Mouse (Mus musculus): ENCODE results near the gene Aunip. TPM values are rescaled to one million over a fixed set of nuclear protein-coding genes. Genes with fewer than 3 reads are reported as not detected.

The Aunip gene
- total and polyA plus RNA-seq, 3 experiments, result 8.1 to 18.7 (median 12.1) TPM

DNA sequence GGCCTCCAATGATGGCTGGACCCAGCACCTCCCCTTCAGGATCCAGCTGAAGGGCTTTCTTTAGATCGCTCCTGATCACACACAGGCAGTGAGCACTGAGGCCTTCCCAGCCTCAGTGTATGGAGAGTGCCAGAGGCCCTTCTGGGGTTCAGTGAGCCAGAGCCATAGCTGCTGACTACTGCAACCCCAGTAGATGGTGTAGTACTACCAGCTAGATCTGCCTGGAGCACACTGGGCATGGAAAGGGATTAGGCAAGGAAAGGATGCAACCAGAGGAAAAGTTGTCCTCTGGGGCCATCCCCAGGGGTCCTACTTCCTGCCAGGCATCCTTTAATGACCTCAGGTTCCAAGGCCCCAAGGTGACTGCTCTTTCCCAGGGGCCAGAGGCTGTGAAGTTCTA, 42.8 kb downstream of the Aunip start:
- H3K27me3 ChIP-seq (ENCODE audit: insufficient read depth, low read length), result peaks cover 24% of the 10 kb centered on the region
- no peaks in the 10 kb centered on the region for H3K4me1 ChIP-seq (ENCODE audit: insufficient read depth, low read depth, low read length)
- no peak overlapping the region for H3K4me3 ChIP-seq (ENCODE audit: low read depth, low read length)
- TF ChIP-seq GATA1 (IDR thresholded peaks at IDR 0.05; ENCODE audit: borderline replicate concordance, low read length) (no peak), POLR2AphosphoS5 (IDR thresholded peaks at IDR 0.05; ENCODE audit: insufficient replicate concordance, low read depth, low read length) (no peak), GATA2 (IDR thresholded peaks at IDR 0.05; ENCODE audit: borderline replicate concordance, low read depth, low read length) (no peak), TAL1 (conservative IDR thresholded peaks at IDR 0.05; ENCODE audit: low read depth, low read length) (no peak), CTCF (IDR thresholded peaks at IDR 0.05; ENCODE audit: low read depth, low read length) (no peak)
- H3K36me3 ChIP-seq (replicated peaks), result no peaks in the 10 kb centered on the region
- no peak for DNase-seq (ENCODE audit: low spot score)
- H3K9me3 ChIP-seq (replicated peaks), result peaks cover 15% of the 10 kb centered on the region
- ATAC-seq (ENCODE audit: extremely low read depth, insufficient number of reproducible peaks, low FRiP score, poor library complexity, severe bottlenecking), result no peak

DNA sequence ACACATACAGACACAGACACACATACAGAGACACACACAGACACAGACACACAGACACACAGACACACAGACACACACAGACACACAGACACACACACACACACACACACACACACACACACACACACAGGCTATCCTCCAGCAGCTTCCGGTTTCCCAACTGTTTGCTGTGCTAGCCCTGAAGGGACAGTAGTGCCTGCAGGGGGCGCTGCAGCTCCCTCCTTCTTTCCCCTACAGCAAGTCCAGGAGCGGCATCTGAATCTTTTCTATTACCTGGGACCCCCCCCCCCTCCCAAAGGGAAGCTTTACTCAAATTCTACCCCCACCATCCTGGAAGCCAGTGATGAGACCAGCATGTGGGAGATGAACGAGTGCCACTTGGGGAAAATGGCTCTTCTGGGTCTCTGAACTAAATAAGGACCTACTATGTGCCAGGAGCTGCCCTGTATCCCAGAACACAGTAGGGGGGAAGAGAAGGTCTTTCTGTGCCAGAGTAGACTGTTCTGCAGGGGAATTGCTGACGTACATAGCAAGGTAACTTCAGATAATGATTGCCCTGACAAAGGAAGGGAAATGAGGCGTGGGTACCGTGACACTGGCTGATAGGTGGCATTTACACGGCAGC, 45.3 kb downstream of the Aunip start:
- Histone ChIP-seq H3K4me3 (ENCODE audit: low read depth, low read length) (no peak overlapping the region), H3K9me3 (replicated peaks) (peaks cover under 1% of the 10 kb centered on the region; the same call in 1 of the 2 replicates), H3K4me1 (ENCODE audit: insufficient read depth, low read depth, low read length) (no peaks in the 10 kb centered on the region), H3K27me3 (ENCODE audit: insufficient read depth, low read length) (peaks cover 32% of the 10 kb centered on the region), H3K36me3 (replicated peaks) (no peaks in the 10 kb centered on the region)
- ATAC-seq (ENCODE audit: extremely low read depth, insufficient number of reproducible peaks, low FRiP score, poor library complexity, severe bottlenecking), result no peak
- no peak for TF ChIP-seq GATA1 (IDR thresholded peaks at IDR 0.05; ENCODE audit: borderline replicate concordance, low read length)
- TF ChIP-seq CTCF (IDR thresholded peaks at IDR 0.05; ENCODE audit: low read depth, low read length), result no peak
- no peak for TF ChIP-seq TAL1 (conservative IDR thresholded peaks at IDR 0.05; ENCODE audit: low read depth, low read length)
- TF ChIP-seq POLR2AphosphoS5 (IDR thresholded peaks at IDR 0.05; ENCODE audit: insufficient replicate concordance, low read depth, low read length), result no peak
- TF ChIP-seq GATA2 (IDR thresholded peaks at IDR 0.05; ENCODE audit: borderline replicate concordance, low read depth, low read length), result no peak
- DNase-seq (ENCODE audit: low spot score), result no peak

DNA sequence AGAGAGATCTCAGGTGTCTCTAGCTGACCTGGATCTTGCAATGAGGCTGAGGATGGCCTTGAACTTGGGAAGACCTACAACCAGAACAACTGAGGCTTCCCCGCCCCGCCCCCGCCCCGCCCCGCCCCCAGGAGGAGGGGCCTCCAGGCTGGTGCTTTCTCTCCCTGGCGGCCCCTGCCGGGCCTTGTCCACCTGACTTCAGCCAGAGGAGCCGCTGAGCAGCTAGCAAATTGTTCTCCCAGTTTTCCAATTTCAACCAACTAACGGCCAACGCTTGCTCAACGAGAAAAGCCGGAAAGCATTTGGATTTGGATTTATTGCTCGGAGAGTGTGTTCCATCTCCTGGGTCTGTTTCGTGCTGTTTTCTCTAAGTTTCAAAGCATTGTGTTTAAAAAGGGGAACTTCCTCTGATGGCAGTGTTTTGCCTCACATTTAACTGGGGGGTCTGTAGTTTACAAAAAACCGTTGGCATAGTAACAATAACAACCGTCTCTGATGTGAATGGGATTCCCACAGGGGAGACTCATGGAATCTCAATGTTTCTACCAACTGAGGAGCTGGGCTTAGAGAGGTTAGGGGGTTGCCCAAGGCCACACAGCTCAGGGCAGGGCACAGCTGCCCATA, 46.9 kb downstream of the Aunip start:
- DNase-seq (ENCODE audit: low spot score) (no peak), ATAC-seq (ENCODE audit: extremely low read depth, insufficient number of reproducible peaks, low FRiP score, poor library complexity, severe bottlenecking) (no peak)
- H3K9me3 ChIP-seq (replicated peaks), result no peaks in the 10 kb centered on the region
- H3K4me1 ChIP-seq (ENCODE audit: insufficient read depth, low read depth, low read length), result no peaks in the 10 kb centered on the region
- H3K4me3 ChIP-seq (ENCODE audit: low read depth, low read length), result no peak overlapping the region
- TF ChIP-seq CTCF (IDR thresholded peaks at IDR 0.05; ENCODE audit: low read depth, low read length) (no peak), POLR2AphosphoS5 (IDR thresholded peaks at IDR 0.05; ENCODE audit: insufficient replicate concordance, low read depth, low read length) (no peak), TAL1 (conservative IDR thresholded peaks at IDR 0.05; ENCODE audit: low read depth, low read length) (no peak), GATA1 (IDR thresholded peaks at IDR 0.05; ENCODE audit: borderline replicate concordance, low read length) (no peak), GATA2 (IDR thresholded peaks at IDR 0.05; ENCODE audit: borderline replicate concordance, low read depth, low read length) (no peak)
- H3K27me3 ChIP-seq (ENCODE audit: insufficient read depth, low read length), result peaks cover 29% of the 10 kb centered on the region
- H3K36me3 ChIP-seq (replicated peaks), result no peaks in the 10 kb centered on the region

DNA sequence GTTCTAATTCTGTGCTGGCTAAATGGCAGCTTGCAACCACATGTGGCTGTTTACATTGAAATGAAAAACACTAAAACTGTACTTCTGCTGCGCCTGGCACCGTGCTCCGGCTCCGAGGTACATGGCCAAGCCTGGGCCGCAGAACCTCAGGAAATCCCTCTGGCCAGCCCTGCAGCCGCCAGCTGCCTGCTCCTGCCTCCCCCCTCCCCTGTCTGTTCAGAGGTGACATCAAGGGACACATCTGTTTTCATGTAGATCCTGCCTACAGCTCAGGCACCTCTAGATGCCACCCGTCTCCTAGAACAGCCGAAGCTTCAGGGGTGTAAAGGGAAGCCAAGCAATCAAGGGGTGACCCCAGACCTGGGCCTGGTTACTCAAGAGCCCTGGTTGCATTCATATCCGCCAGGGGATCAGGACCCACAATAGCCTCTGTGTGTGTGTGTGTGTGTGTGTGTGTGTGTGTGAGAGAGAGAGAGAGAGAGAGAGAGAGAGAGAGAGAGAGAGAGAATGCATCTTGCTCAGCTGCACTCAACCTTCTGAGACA, 47.8 kb downstream of the Aunip start:
- ATAC-seq (ENCODE audit: extremely low read depth, insufficient number of reproducible peaks, low FRiP score, poor library complexity, severe bottlenecking), result no peak

DNA sequence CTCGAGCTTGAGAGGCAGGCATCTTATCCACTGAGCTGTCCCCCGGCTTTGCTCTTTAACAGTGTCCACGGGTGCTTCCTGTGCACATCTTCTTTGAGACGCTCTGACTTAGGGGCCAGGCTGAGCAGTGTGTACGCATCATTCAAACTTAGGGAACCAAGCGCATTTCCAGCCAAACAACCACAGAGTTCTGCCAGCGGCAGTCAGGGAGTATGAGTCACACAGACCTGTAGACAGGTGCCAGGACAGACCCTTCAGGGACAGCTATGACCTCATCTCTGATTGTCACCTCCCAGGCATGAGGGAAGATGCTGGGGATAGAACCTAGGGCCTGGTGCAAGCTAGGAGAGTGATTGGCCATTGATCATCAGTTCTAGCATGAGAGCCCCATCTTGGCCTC, 48.4 kb downstream of the Aunip start:
- ATAC-seq (ENCODE audit: extremely low read depth, insufficient number of reproducible peaks, low FRiP score, poor library complexity, severe bottlenecking), result no peak
- no peaks in the 10 kb centered on the region for H3K36me3 ChIP-seq (replicated peaks)
- no peaks in the 10 kb centered on the region for H3K9me3 ChIP-seq (replicated peaks)
- H3K4me1 ChIP-seq (ENCODE audit: insufficient read depth, low read depth, low read length), result no peaks in the 10 kb centered on the region
- H3K4me3 ChIP-seq (ENCODE audit: low read depth, low read length), result no peak overlapping the region
- peaks cover 38% of the 10 kb centered on the region for H3K27me3 ChIP-seq (ENCODE audit: insufficient read depth, low read length)
- no peak for TF ChIP-seq POLR2AphosphoS5 (IDR thresholded peaks at IDR 0.05; ENCODE audit: insufficient replicate concordance, low read depth, low read length)
- no peak for TF ChIP-seq CTCF (IDR thresholded peaks at IDR 0.05; ENCODE audit: low read depth, low read length)
- no peak for TF ChIP-seq GATA1 (IDR thresholded peaks at IDR 0.05; ENCODE audit: borderline replicate concordance, low read length)
- no peak for TF ChIP-seq TAL1 (conservative IDR thresholded peaks at IDR 0.05; ENCODE audit: low read depth, low read length)
- TF ChIP-seq GATA2 (IDR thresholded peaks at IDR 0.05; ENCODE audit: borderline replicate concordance, low read depth, low read length), result no peak
- DNase-seq (ENCODE audit: low spot score), result no peak

More for the DNA sequence above, 47.8 kb downstream of the Aunip start:
- Histone ChIP-seq H3K4me1 (ENCODE audit: insufficient read depth, low read depth, low read length) (no peaks in the 10 kb centered on the region), H3K4me3 (ENCODE audit: low read depth, low read length) (no peak overlapping the region), H3K9me3 (replicated peaks) (no peaks in the 10 kb centered on the region), H3K36me3 (replicated peaks) (no peaks in the 10 kb centered on the region), H3K27me3 (ENCODE audit: insufficient read depth, low read length) (peaks cover 33% of the 10 kb centered on the region)
- TF ChIP-seq TAL1 (conservative IDR thresholded peaks at IDR 0.05; ENCODE audit: low read depth, low read length) (no peak), POLR2AphosphoS5 (IDR thresholded peaks at IDR 0.05; ENCODE audit: insufficient replicate concordance, low read depth, low read length) (no peak), CTCF (IDR thresholded peaks at IDR 0.05; ENCODE audit: low read depth, low read length) (no peak), GATA2 (IDR thresholded peaks at IDR 0.05; ENCODE audit: borderline replicate concordance, low read depth, low read length) (no peak), GATA1 (IDR thresholded peaks at IDR 0.05; ENCODE audit: borderline replicate concordance, low read length) (no peak)
- DNase-seq (ENCODE audit: low spot score), result no peak

DNA sequence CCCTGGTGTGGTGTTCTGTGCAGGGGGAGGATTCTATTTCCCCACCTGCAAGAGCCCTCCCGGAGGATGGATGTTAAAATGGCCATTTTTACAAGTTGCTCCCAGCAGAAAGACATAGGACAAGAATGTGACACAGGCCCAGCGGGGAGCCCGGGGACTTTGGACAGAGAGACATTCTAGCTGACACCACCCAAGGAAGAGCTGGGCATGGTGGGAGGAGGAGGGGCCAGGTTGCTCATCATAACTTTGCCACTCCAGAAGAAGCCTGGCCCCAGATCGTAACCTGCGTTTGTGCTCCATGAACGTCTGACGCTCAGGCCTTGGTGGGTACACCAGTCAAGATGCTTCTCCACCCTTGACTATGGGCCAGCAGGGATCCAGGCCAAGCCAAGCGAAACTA, 49.9 kb downstream of the Aunip start:
- TF ChIP-seq TAL1 (conservative IDR thresholded peaks at IDR 0.05; ENCODE audit: low read depth, low read length) (no peak), GATA1 (IDR thresholded peaks at IDR 0.05; ENCODE audit: borderline replicate concordance, low read length) (no peak), POLR2AphosphoS5 (IDR thresholded peaks at IDR 0.05; ENCODE audit: insufficient replicate concordance, low read depth, low read length) (no peak), GATA2 (IDR thresholded peaks at IDR 0.05; ENCODE audit: borderline replicate concordance, low read depth, low read length) (no peak)
- no peaks in the 10 kb centered on the region for H3K36me3 ChIP-seq (replicated peaks)
- no peak for DNase-seq (ENCODE audit: low spot score)
- no peak for ATAC-seq (ENCODE audit: extremely low read depth, insufficient number of reproducible peaks, low FRiP score, poor library complexity, severe bottlenecking)
- peaks cover 6% of the 10 kb centered on the region; the same call in 1 of the 2 replicates for H3K9me3 ChIP-seq (replicated peaks)
- H3K4me3 ChIP-seq (ENCODE audit: low read depth, low read length), result no peak overlapping the region
- no peaks in the 10 kb centered on the region for H3K4me1 ChIP-seq (ENCODE audit: insufficient read depth, low read depth, low read length)
- peaks cover 41% of the 10 kb centered on the region for H3K27me3 ChIP-seq (ENCODE audit: insufficient read depth, low read length)

All from G1E (cell line).